Mouse (Mus musculus): ENCODE measurements around the gene Rabl3.

GRCm38 (mm10) chr16:37562414-37562813 lies 22.7 kb downstream of the Rabl3 start:
- TF ChIP-seq CTCF (IDR thresholded peaks at IDR 0.05; ENCODE audit: borderline replicate concordance, insufficient read depth, low read depth, low read length) (no peak), POLR2A (IDR thresholded peaks at IDR 0.05; ENCODE audit: borderline replicate concordance, insufficient read depth, low read length) (no peak)
